Mouse (Mus musculus) retina, postnatal 1 day (tissue): ENCODE results near the gene Add2.

ENCODE experiments used
- DNase-seq: peaks from one replicate; pipeline ENCODE4 v3.0.0-alpha.2; 2012

Gene Add2

DNA sequence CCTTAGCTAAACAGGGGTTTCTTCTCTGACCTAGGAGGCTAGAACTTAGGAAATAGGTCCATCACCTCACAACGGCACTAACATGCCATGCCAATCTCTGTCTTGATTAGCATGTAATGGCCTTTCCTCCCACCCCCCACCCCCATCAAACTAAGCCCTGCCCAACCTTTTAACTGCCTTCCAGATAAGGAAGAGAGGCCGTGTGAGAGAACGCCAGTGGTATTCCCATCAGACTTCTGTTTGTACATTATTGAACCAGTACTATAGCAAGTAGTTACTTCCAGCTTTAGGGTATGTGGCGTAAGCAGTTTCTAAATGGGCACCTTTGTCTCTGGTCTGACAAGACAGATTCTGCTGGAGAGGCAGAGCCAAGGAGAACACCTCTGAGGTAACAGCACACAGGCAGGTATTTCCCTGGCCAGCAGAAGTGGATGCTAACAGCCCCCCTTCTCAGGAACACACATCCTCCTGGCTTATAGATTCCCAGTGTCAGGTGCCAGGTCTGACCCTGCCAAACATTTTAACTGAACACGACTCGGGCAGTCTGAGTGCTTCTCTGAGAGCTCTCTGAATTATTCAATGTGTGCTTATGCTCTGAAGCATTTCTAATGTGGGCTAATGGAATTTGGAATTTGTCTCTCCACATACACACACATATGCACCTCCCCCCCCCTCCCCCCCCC is 22.2 kb downstream of the Add2 start:
- DNase-seq: peak; percentile 40

DNA sequence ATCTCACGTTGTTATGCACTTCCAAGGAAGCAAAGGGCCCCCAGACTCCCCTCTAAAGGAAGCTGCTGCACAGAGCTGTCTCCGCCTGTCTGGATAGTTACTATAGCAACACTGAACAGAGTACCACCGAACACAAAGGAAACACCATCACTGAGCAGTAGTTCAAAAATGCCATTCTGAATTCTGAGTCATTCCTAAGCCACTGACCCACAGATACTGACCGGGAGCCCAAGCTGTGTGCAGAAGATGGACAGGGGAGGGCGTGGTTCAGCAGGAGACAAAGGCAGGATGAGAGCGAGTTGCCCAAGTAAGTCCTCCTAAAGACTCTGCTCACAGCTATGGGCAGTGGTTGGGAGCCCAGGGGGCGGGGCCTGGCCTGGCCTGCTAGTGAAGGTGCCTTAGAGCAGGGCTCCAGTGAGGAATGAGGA is 23.6 kb downstream of the Add2 start:
- DNase-seq: peak; percentile 81

DNA sequence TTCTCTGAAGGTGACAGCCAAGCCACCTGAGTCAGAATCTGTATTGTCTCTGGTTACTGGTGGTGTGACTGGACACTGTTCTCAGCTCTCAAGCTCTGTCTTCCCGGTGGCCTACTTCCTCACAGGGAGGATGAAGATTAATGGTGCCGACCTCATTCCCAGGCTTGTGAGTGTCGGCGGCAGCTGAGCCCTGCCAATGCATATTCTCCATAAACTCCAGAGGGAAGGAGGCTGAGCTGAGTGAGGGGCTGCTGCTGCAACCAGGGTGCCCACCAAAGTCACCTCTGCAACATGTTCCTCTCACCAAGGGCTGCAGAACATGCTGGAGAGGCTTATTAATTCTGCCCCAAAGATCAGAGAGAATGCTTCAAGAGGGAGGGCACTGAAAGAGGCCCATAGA is 24.1 kb downstream of the Add2 start:
- DNase-seq: peak; percentile 73

DNA sequence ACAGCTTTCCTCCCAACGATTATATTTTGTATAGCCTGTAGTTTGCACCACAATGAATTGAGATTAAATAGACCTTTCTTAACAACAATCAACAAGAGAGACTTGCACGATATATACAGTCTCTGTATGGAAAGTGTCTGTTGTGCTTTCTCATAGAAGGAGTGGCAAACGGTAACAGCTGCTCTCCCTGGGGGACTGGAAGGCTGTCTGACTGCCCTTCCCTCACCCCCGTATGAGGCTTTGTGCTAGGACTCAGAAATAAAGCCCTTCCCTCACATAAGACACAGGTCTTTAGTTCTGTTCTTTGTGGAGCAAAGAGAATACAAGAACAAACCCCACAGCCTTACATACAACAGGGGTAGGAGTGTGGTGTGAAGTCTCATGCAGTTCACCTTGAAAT is 24.6 kb downstream of the Add2 start:
- DNase-seq: peak; percentile 43

DNA sequence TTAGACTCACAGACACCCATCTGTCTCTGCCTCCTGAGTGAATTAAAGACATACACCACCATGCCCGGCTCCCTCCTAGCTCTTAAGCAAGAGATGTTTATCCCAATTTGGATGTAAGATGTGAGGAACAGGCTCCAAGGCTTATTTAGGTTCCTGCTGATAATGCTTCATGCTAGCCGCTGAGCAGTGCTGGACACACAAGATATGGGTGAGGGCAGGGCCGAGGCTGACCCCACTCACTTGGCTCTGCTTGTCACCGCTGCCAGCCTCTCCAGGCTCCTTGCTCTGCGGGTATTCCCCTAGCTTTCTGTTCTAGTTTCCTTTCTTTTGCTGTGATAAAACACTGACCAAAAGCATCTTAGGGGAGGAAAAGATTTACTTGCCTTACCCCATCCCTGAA is 25.1 kb downstream of the Add2 start:
- DNase-seq: peak; percentile 26

GRCm38 (mm10) chr6:86058475-86058874 is 30.0 kb downstream of the Add2 start:
- DNase-seq: peak; percentile 41

DNA sequence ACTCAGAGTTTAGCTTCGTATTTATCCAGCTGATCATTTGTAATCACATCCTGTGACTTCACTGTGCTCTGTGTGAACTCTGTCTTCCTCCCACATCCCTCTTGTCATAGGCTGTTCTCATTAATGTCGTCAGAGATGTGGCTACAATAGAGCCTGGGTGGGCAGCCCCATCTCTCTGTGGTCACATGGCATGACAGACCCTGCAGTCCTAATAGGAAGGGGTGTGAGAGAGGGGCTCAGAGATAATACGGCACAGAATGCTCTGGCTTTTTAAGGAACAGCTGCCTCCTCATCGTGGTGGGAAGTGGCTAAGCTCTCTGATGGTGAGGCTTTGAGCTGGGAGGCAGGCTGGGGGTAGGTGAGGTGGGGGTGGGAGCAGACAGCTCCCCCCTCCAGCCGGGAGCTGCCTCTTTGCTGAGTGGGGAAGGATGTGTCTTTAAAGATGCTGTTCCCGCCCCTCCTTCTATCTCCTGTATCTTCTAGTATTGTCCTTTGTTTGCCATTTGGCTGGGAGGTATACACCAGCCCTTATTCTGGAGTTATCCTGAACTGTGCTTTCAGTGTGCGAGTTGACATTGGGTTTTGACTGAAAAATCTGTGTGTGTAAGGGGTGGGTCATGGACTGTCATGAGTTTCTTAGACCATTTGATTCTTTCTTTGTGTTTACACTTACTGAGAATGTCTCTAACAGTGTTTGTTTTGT is 30.8 kb downstream of the Add2 start:
- DNase-seq: peak; percentile 85

GRCm38 (mm10) chr6:86060170-86060569 is 31.7 kb downstream of the Add2 start:
- DNase-seq: no peak

DNA sequence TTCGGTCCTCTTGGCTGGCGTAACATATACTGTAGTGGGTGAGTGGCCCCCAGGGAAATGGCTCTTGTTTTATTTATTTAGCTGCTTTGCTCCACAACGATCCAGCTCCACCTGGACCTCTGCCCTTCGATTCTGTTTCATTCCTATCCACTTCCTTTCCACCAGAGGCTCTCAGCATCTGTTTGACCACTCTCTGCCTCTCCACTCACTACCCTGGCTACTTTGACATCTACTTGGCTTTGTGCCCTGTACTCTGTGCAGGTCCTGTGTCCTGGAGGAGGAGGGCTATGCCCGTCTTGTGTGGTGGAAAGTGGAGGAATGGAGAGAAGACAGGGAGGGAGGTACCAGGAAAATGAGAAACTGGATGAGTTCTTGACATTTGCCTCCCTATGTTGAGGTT is 33.7 kb downstream of the Add2 start:
- DNase-seq: no peak

- no peak for DNase-seq
Measured at GRCm38 (mm10) chr6:86062684-86063083, 34.2 kb downstream of the Add2 start.

DNA sequence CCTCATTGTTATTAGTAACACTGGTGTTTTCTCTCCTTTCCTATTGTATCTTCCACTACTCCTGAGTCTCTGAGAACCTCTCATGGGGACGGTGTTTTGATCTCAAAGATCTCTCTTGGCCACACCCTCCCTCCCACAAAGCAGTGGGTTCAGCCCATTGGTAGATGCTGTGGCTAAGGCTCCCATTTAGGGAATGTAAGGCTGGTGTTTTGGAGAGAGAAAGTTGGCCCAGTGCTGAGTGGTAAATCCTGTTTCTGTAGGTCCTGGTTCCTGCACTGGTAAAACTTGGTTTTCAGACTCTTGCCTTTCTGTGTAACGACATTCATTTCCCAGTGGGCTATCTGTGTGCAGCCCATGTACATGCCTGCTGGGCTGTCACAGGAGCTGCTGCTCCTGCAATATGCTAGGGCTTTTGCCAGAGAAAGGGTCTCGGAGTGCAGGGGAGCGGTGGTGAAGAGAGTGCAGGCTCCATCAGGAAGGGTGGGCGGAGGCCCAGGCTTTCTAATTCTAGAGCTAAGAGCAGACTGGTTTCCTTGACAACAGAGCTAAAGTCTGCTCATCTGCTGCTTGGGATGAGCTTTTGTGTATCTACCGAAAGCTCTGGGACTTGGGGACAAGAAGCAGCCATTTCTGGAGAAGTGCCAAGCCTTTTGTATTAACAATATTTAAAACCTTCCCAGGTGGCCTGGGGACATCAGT is 36.0 kb downstream of the Add2 start:
- DNase-seq: peak; percentile 52

GRCm38 (mm10) chr6:86066727-86067126 is 38.2 kb downstream of the Add2 start:
- no peak for DNase-seq

- DNase-seq: no peak
Measured at GRCm38 (mm10) chr6:86067145-86067544, 38.7 kb downstream of the Add2 start.

DNA sequence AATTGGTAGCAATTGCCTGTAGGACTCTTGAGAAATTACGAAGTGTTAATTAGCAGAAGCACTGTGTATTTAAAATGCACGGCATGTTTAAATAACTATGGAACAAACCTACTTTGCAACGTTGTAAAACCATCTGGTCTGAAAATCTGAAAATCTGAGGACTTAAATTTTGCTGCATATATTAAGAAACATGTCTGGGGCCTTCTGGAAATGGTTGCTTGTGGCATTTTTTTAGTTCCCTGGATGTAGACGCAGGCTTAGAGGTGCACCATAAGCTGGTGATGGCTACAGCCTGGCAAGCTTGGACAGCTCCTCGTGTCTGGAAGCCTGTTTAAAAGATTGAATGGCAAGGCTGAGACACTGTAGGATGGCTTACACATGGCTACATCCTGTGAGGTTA is 40.5 kb downstream of the Add2 start:
- no peak for DNase-seq

- no peak for DNase-seq
Measured at GRCm38 (mm10) chr6:86069856-86070255, 41.4 kb downstream of the Add2 start.

DNA sequence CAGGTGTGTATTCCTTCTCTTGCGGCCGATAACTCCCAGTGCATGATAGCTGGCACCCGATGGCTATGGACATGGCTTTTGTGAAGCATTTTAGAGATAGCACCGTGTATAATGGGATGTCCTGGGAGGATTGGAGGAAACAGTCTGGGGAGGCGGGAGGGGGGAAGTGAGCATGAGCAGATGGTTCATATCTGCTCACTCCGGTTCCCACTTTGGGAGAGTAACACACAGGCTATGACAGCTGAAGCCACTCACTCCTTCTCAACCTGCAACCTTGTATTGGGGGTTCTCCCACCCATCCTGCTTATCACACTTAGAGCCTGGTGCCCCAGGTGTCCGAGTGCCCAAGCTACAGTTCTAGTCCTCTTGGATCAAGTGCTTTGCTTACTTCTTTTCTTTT is 41.8 kb downstream of the Add2 start:
- DNase-seq: no peak

GRCm38 (mm10) chr6:86073882-86074281 is 45.4 kb downstream of the Add2 start:
- DNase-seq: no peak

GRCm38 (mm10) chr6:86074538-86075204 is 46.2 kb downstream of the Add2 start:
- no peak for DNase-seq

GRCm38 (mm10) chr6:86076525-86076924 is 48.0 kb downstream of the Add2 start:
- no peak for DNase-seq

GRCm38 (mm10) chr6:86077880-86078279 is 49.4 kb downstream of the Add2 start:
- DNase-seq: no peak

- DNase-seq: no peak
Measured at GRCm38 (mm10) chr6:86078361-86079010, 50.0 kb downstream of the Add2 start.

DNA sequence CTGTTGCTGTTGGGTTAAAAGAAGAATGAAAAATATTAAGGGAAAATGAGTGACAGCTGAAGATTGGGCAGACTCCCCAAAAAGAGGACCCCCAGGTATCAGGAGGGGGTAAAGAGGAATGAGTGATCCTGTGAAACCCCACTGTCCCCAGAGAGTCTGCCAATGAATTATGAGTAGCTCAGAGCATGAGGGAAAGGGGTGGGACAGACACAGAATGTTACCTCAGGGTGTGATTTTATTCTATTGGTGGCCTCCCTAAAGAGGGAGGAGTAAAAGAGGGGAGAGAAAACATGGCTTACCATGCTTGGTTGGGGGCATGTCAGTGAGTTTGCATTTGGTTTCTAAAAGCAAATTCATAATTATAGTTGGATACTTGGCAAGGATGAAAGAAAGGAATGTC is 50.8 kb downstream of the Add2 start:
- no peak for DNase-seq

DNA sequence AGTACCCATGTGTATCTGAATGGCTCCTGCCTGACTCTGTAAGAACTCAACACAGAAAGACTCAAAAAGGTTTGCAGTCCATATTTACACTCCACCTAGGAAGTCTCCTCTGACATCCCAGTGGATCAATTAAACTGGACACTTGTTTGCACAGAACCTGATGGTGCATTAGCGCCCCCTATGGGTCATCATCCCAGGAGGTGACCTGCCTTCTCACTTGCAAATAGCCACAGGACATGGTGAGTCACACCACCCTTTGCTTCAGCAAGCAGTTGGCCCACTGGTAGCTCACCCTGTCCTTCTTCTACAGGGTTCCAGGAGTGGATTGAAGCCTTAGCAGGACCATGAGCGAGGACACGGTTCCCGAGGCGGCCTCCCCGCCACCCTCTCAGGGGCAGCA is 57.0 kb downstream of the Add2 start:
- DNase-seq: peak; percentile 81
